Mouse (Mus musculus) CH12.LX (cell line): ENCODE data around the gene Plxdc1. TPM values are rescaled to one million over a fixed set of nuclear protein-coding genes. Genes with fewer than 3 reads are reported as not detected.

ENCODE experiments used
- DNase-seq: peaks from one replicate; pipeline ENCODE4 v3.0.0-alpha.2; 2013; ENCODE audit errors: extremely low read depth
- H3K27ac ChIP-seq: 2 replicates; pipeline ENCODE4 v1.5.1; 2012; ENCODE audit warnings: low read depth, mild to moderate bottlenecking, control low read depth, moderate library complexity; ENCODE audit not compliant: insufficient read depth
- H3K27me3 ChIP-seq: replicated peaks from 2 replicates; pipeline ENCODE3; 2012; ENCODE audit warnings: inconsistent platforms
- H3K36me3 ChIP-seq, 2 experiments: replicated peaks in 1 of 2; 2 replicates each; pipeline versions ENCODE3 to v1.6.1; 2012; ENCODE audit warnings: inconsistent platforms in 1 of 2, low read length in 1 of 2, mild to moderate bottlenecking in 1 of 2, mixed read lengths in 1 of 2, moderate library complexity in 1 of 2; ENCODE audit not compliant: control insufficient read depth in 1 of 2, insufficient read depth in 1 of 2
- H3K4me1 ChIP-seq, 2 experiments: 2 replicates each; pipeline ENCODE4 v1.6.1; 2012; ENCODE audit warnings: inconsistent platforms in 1 of 2, moderate library complexity in 1 of 2; ENCODE audit not compliant: insufficient read depth in 2 of 2, control insufficient read depth in 1 of 2
- H3K4me2 ChIP-seq: 2 replicates; pipeline ENCODE4 v1.6.1; 2012; ENCODE audit warnings: low read depth, mild to moderate bottlenecking, control low read depth; ENCODE audit not compliant: poor library complexity, insufficient read depth, severe bottlenecking
- H3K4me3 ChIP-seq, 3 experiments: fragments of 150-350 bp in 1 of 3; sonication (generic) in 1 of 3; replicated peaks in 1 of 3; 2 replicates each; pipeline versions ENCODE3 to v1.5.1; 2011 to 2012; ENCODE audit warnings: low read depth in 2 of 3, low read length in 2 of 3, mild to moderate bottlenecking in 2 of 3, moderate library complexity in 2 of 3, control low read depth in 1 of 3, improper control_type of control experiment in 1 of 3, inconsistent platforms in 1 of 3, mixed read lengths in 1 of 3; ENCODE audit not compliant: poor library complexity in 1 of 3
- H3K79me2 ChIP-seq: replicated peaks from 2 replicates; pipeline ENCODE4 v1.6.1; 2012; ENCODE audit warnings: mild to moderate bottlenecking, moderate library complexity; ENCODE audit not compliant: control insufficient read depth, poor library complexity, insufficient read depth, severe bottlenecking; ENCODE audit errors: extremely low read depth
- H3K9ac ChIP-seq: 2 replicates; pipeline ENCODE4 v1.6.1; 2012; ENCODE audit warnings: low read depth, mild to moderate bottlenecking, control low read depth, moderate library complexity; ENCODE audit not compliant: insufficient read depth
- H3K9me3 ChIP-seq: replicated peaks from 2 replicates; pipeline ENCODE3; 2012; ENCODE audit warnings: low read length, inconsistent platforms, mixed read lengths
- BHLHE40 ChIP-seq: IDR thresholded peaks from 2 replicates; pipeline ENCODE4 v1.6.1; 2011; ENCODE audit warnings: mild to moderate bottlenecking, low read depth, low read length, improper control_type of control experiment
- CHD1 ChIP-seq: IDR thresholded peaks from 2 replicates; pipeline ENCODE4 v1.6.1; 2012; ENCODE audit warnings: low read depth, low read length, improper control_type of control experiment, inconsistent platforms
- CHD2 ChIP-seq: IDR thresholded peaks from 2 replicates; pipeline ENCODE4 v1.6.1; 2011; ENCODE audit warnings: low read length, improper control_type of control experiment
- E2F4 ChIP-seq: IDR thresholded peaks from 2 replicates; pipeline ENCODE4 v1.6.1; 2011; ENCODE audit warnings: low read depth, low read length, improper control_type of control experiment; ENCODE audit not compliant: insufficient replicate concordance
- EP300 ChIP-seq: IDR thresholded peaks from 2 replicates; pipeline ENCODE4 v1.6.1; 2011; ENCODE audit warnings: low read length, improper control_type of control experiment
- ETS1 ChIP-seq: conservative IDR thresholded peaks from 2 replicates; pipeline ENCODE4 v1.6.1; 2012; ENCODE audit warnings: low read depth, mild to moderate bottlenecking, inconsistent platforms, low read length, improper control_type of control experiment, moderate library complexity
- GABPA ChIP-seq: IDR thresholded peaks from 2 replicates; pipeline ENCODE4 v1.6.1; 2012; ENCODE audit warnings: low read depth, low read length, improper control_type of control experiment, inconsistent platforms; ENCODE audit not compliant: insufficient replicate concordance
- IRF4 ChIP-seq: IDR thresholded peaks from 2 replicates; pipeline ENCODE4 v1.6.1; 2014; ENCODE audit warnings: low read depth, mild to moderate bottlenecking, inconsistent platforms, low read length, improper control_type of control experiment
- JUN ChIP-seq: IDR thresholded peaks from 2 replicates; pipeline ENCODE4 v1.6.1; 2011; ENCODE audit warnings: low read depth, mild to moderate bottlenecking, low read length, improper control_type of control experiment, moderate library complexity; ENCODE audit not compliant: insufficient read depth
- JUND ChIP-seq: conservative IDR thresholded peaks from 2 replicates; pipeline ENCODE4 v1.6.1; 2011; ENCODE audit warnings: low read depth, low read length, improper control_type of control experiment
- KAT2A ChIP-seq: IDR thresholded peaks from 2 replicates; pipeline ENCODE4 v1.6.1; 2012; ENCODE audit warnings: low read length, improper control_type of control experiment, inconsistent platforms; ENCODE audit not compliant: insufficient replicate concordance
- MAX ChIP-seq: IDR thresholded peaks from 2 replicates; pipeline ENCODE4 v1.6.1; 2011; ENCODE audit warnings: low read length, improper control_type of control experiment
- MAZ ChIP-seq: IDR thresholded peaks from 2 replicates; pipeline ENCODE4 v1.6.1; 2012; ENCODE audit warnings: low read depth, mild to moderate bottlenecking, inconsistent platforms, low read length, improper control_type of control experiment, moderate library complexity
- MXI1 ChIP-seq: IDR thresholded peaks from 2 replicates; pipeline ENCODE4 v1.6.1; 2011; ENCODE audit warnings: mild to moderate bottlenecking, low read depth, low read length, improper control_type of control experiment
- MYC ChIP-seq: IDR thresholded peaks from 2 replicates; pipeline ENCODE4 v1.6.1; 2011; ENCODE audit warnings: low read depth, mild to moderate bottlenecking, improper control_type of control experiment, low read length
- RCOR1 ChIP-seq: conservative IDR thresholded peaks from 2 replicates; pipeline ENCODE4 v1.6.1; 2012; ENCODE audit warnings: low read depth, mild to moderate bottlenecking, inconsistent platforms, low read length, improper control_type of control experiment
- SIN3A ChIP-seq: IDR thresholded peaks from 2 replicates; pipeline ENCODE4 v1.6.1; 2012; ENCODE audit warnings: low read length, improper control_type of control experiment, inconsistent platforms
- TBP ChIP-seq: conservative IDR thresholded peaks from 2 replicates; pipeline ENCODE4 v1.6.1; 2011; ENCODE audit warnings: low read depth, low read length, improper control_type of control experiment
- USF1 ChIP-seq: IDR thresholded peaks from 2 replicates; pipeline ENCODE4 v1.6.1; 2014; ENCODE audit warnings: low read depth, mild to moderate bottlenecking, inconsistent platforms, low read length, improper control_type of control experiment
- USF2 ChIP-seq: conservative IDR thresholded peaks from 2 replicates; pipeline ENCODE4 v1.6.1; 2011; ENCODE audit warnings: low read depth, low read length, improper control_type of control experiment
- ZC3H11A ChIP-seq: IDR thresholded peaks from 2 replicates; pipeline ENCODE4 v1.6.1; 2012; ENCODE audit warnings: low read depth, mild to moderate bottlenecking, inconsistent platforms, low read length, improper control_type of control experiment
- ZMIZ1 ChIP-seq: IDR thresholded peaks from 2 replicates; pipeline ENCODE4 v1.6.1; 2012; ENCODE audit warnings: low read depth, mild to moderate bottlenecking, inconsistent platforms, low read length, improper control_type of control experiment
- ZNF384 ChIP-seq: IDR thresholded peaks from 2 replicates; pipeline ENCODE4 v1.6.1; 2012; ENCODE audit warnings: low read depth, low read length, improper control_type of control experiment, inconsistent platforms
- dilution Hi-C: fragments of 300-500 bp; cut with MboI; formaldehyde crosslinking; loops from 2 replicates; pipeline ENCODE4 v1.14.3; 2020; ENCODE audit warnings: low sequenced_read_pairs; ENCODE audit not compliant: extremely low pct_unique_long_range_greater_than_20kb, extremely low pct_ligation_motif_present
- in situ Hi-C: fragments of 300-500 bp; cut with MboI; formaldehyde crosslinking; loops from 3 replicates; pipeline ENCODE4 v1.14.3; 2019; ENCODE audit warnings: low sequenced_read_pairs, low pct_ligation_motif_present, low pct_unique_long_range_greater_than_20kb, mixed read lengths
- polyA plus RNA-seq: library from polyadenylated mRNA; unstranded; fragments of >175 nt; gene quantifications from 2 replicates; pipeline ENCODE4 v1.2.1, GENCODE M21; 2012; ENCODE audit warnings: low read depth; ENCODE audit not compliant: insufficient read length
- total RNA-seq, 2 experiments: library from RNA; depleted of rRNA; stranded (reverse); fragments of 300-350 nt in 1 of 2; fragments of >200 nt in 1 of 2; gene quantifications; 2 replicates each; pipeline ENCODE4 v1.2.3; 2012 to 2014

The Plxdc1 gene
- total and polyA plus RNA-seq, 3 experiments, result 0.04 TPM; not detected in 2

DNA sequence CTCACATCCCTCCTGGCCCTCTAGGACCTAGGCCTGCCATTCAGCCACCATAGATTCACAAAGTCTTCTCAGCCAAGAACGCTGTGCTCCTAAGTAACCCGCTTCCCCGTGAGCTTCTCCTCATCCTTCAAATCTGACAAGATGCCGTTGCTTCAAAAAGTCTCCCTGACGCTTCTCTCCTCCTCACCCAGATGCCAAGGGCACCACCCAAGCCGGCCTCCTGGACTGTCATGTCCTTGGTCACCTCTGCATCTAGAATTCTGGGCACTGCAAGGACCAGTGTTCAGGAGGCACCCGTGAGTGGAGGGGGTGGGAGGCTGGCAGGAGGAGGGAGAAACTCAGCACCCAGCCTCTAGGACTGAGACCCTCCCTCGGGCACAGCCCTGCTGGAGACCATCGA, 3.5 kb downstream of the Plxdc1 start:
- H3K79me2 ChIP-seq, result no peaks in the 10 kb centered on the region
- peaks cover 1% of the 10 kb centered on the region for H3K27me3 ChIP-seq
- no peak for TF ChIP-seq EP300
- no peak for TF ChIP-seq ZMIZ1
- TF ChIP-seq TBP, result no peak
- no peak for TF ChIP-seq CHD1
- TF ChIP-seq KAT2A, result no peak
- TF ChIP-seq CHD2, result no peak
- TF ChIP-seq ZC3H11A, result no peak
- no peak for TF ChIP-seq BHLHE40
- TF ChIP-seq E2F4, result no peak
- TF ChIP-seq SIN3A, result no peak
- no peak for TF ChIP-seq MXI1
- no peak for TF ChIP-seq GABPA
- no peak for TF ChIP-seq USF1
- no peak for TF ChIP-seq JUND
- TF ChIP-seq MYC, result no peak
- no peak for TF ChIP-seq JUN
- no peak for TF ChIP-seq USF2
- no peak for TF ChIP-seq ZNF384
- no peak for TF ChIP-seq IRF4
- TF ChIP-seq MAX, result no peak
- dilution Hi-C loops, result no loop called here
- H3K27ac ChIP-seq, result no peak overlapping the region
- DNase-seq, result no peak
- no peaks in the 10 kb centered on the region for H3K9me3 ChIP-seq
- no peaks in the 10 kb centered on the region for H3K36me3 ChIP-seq
- H3K4me2 ChIP-seq, result no peak overlapping the region
- no peak overlapping the region for H3K9ac ChIP-seq
- in situ Hi-C loops, result no loop called here
- no peak overlapping the region for H3K4me3 ChIP-seq
- H3K4me1 ChIP-seq, result peaks cover 9 to 45% of the 10 kb centered on the region in 2 experiments

DNA sequence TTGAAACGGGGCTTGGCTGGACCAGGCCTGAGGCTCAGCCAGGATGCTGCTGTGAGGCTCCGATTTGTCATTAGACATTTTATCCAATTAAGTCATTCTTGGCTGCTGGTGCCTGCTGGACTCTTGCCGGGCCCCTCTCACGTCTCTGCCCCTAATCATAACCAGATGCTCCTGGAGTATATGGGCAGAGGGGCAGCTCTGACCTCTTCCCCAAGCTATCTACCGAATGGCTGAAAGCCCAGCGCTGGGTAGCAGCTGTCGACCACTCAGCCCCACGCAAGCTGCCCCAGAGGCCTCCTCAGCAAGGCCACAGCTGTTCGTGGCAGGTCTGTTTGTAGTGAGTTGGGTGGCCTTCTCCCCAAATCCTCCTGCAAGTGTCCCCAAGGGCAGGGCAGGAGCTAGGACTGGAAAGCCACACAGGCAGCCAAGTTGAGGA, 5.7 kb downstream of the Plxdc1 start:
- TF ChIP-seq ETS1 (no peak), RCOR1 (no peak), IRF4 (no peak), MAZ (no peak)
- TF ChIP-seq, all 38 proteins: peak for 0
- H3K27me3 ChIP-seq, result peaks cover 3% of the 10 kb centered on the region
- H3K9ac ChIP-seq, result no peak overlapping the region
- H3K36me3 ChIP-seq, result no peaks in the 10 kb centered on the region
- dilution Hi-C loops, result no loop called here
- no peaks in the 10 kb centered on the region for H3K9me3 ChIP-seq
- in situ Hi-C loops, result no loop called here
- H3K79me2 ChIP-seq, result no peaks in the 10 kb centered on the region
- H3K4me2 ChIP-seq, result no peak overlapping the region
- H3K4me1 ChIP-seq, result peaks cover 12 to 42% of the 10 kb centered on the region in 2 experiments
- no peak overlapping the region for H3K4me3 ChIP-seq
- DNase-seq, result no peak
- no peak overlapping the region for H3K27ac ChIP-seq
